Mouse (Mus musculus): ENCODE data around the gene Fuz.

Fuz gene

DNA sequence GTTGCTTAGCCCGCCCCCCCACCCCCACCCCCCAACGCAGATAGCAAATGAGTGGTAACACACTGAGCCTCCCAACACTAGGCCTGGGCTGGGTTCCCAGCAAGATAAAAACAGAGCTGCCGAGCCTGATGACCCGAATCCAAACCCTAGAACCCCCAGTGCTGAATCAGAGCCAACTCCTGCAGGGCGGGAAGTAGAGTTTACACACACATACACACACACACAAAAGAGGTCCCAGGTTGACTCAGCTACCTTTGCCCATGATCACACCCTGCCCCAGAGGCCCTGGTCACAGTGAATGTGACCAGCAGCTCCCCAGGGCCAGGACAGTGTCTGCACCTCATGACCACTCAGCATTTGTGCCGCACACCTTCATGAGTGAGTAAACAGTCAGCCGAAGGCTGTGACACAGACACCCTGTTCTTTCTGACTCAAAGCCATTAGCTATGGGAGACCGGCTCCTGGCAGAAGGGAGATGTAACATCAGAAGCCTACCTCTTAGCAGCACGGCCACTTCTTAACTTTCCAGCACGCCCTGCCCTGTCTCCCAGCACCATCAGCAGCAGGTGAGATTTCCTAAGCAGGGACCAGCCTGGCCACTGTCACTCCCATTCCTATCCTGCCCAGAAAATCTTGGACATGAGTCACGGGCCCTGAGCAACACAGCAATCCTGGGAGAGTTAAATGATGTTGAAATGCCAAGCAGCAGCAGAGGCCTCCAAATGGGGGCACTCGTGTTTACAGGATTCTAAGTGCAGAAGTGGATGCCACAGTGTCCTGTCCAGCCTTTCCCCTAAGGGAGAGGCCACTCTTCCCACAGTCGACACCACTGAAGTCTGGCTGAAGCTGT is 7.4 kb upstream of the Fuz start:
- no peak for DNase-seq (ENCODE audit: low spot score in 2 of 2)

DNA sequence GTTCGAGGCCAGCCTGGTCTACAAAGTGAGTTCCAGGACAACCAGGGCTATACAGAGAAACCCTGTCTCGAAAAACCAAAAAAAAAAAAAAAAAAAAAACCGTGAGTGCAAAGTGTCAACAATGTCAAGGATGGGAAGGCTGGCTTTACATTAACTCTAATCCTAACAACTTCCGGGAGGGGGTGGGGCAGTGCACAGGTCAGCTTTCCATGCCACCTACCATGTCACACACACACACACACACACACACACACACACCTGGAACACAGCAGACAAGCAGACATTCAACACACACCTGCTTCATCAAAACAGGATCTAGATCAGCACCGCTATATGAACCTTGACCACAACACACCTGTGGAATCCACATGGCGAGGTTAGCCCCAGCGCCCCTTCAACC is 5.7 kb upstream of the Fuz start:
- no peak for DNase-seq (ENCODE audit: low spot score in 2 of 2)

DNA sequence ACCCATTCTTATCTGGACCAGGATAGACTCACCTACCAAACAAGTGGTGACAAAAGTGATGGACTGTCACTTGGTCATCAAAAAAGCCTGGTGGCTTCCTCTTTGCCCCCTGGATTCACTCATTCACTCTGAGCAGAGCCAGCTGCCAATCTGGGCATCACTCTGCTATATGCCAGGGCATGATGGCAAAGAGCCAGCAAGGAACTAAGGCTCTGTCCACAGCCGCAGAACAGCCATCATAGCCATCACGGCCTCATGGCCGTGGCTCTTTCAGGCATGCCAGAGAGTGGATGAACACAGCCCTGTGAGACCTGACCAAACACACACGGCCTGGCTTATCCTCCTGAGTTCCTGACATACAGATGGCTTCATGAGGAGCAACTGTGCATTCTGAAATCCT is 5.1 kb upstream of the Fuz start:
- DNase-seq (ENCODE audit: low spot score in 2 of 2): no peak

DNA sequence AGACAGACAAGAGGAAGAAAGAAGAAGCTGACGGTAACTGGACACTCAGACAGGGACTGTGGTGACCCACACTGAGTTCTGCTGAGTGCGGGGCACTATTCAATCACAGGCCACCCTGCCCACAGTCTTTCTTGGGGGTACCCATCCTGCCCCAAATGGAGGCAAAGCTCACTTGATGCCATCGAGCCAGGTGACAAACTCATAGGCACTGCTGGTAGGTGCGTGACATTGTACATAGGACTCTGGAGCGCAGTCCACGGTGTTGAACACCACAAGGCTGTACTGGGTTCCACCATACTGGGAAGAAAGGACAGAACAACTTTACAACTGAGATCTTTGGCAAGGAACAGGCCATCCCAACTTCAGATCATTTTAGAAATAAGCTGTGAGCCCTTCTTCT is 4.3 kb upstream of the Fuz start:
- no peak for DNase-seq (ENCODE audit: low spot score in 2 of 2)

DNA sequence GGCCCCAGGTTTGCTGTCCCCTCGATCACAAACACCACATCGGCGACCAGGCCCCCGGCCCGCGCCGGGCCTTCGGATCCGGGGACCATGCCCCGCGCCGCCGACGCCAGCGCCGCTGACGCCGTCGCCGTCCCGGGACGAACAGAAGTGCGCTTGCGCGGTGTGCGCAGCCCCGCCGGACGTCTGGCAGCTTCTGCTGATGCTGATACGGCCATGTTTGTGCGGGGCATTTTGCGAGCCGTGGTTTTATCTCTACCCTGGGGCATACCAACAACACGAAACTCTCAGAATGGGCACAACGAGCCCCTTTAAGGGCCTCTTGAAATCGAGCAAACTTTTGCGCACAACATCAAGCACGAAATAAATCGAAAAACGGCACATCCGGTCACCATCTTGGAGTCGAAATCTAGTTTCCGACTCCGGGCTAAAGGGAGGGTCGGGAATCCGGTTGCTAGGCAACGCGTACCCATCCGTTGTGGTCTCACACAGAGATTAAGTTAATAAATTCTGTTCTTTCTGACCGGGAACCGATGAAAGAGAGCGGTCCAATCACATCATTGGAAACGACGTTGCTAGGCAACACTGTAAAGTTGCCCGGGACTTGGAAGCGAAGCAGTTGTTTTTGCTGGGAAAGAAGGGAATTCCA is 3.5 kb upstream of the Fuz start, which contains the start of gene Med25:
Gene Med25 (minus strand): TSS at position 437 of the 646 bp plus-strand sequence.
- DNase-seq (ENCODE audit: low spot score in 2 of 2): peak; percentile 90 to 97

DNA sequence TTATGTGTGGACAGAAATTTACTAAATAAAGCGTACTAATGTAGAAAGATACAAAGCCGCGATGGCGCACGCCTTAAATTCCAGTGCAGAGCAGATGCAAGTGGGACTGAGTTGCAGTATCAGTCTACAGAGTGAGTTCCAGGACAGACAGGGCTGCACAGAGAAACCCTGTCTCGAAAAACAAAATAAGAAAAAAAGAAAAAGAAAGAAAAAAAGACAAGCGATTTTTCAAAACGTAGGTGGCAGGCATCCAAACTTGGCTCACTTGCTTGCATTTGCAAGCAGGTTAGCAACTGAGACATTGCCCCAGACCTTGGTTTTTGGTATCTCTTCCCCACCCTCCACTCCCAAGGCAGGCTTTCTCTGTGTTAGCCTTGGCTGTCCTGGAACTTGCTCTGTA is 2.7 kb upstream of the Fuz start:
- DNase-seq (ENCODE audit: low spot score in 2 of 2): no peak

DNA sequence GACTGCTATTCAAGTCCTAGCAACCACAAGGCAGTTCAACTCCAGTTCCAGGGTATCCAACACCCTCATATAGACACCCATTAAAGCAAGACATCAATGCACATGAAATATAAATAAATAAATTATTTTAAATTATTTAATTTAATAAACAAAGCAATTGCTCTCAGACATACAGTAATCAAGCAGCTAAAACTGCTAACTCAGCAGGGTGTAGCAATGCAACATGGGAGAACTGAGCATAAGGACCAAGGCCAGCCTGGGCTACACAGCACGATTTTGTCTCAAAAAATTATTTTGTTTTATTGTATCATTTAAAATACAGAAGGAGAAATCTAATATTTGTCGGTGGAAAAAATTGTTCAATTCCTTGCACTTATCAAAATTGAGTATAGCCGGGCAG is 1.7 kb upstream of the Fuz start:
- DNase-seq (ENCODE audit: low spot score in 2 of 2): no peak

DNA sequence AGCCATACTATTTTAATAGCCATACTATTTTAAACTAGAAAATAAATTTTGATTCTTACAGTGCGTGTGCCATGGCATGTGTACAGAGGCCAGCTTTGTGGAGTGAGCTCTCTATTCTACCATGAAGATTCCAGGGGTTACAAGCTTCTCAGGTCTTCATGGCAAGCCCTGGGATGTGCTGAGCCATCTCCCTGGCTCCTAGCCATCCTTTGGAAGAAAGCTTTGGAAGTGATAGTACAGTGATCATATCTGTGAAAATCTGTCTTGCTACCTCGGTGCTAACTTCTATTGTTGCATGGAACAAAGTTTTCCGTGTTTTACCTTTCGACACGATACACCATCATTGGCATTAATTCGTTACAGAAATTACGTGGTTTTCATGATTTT is 680 bp upstream of the Fuz start:
- no peak for DNase-seq (ENCODE audit: low spot score in 2 of 2)

DNA sequence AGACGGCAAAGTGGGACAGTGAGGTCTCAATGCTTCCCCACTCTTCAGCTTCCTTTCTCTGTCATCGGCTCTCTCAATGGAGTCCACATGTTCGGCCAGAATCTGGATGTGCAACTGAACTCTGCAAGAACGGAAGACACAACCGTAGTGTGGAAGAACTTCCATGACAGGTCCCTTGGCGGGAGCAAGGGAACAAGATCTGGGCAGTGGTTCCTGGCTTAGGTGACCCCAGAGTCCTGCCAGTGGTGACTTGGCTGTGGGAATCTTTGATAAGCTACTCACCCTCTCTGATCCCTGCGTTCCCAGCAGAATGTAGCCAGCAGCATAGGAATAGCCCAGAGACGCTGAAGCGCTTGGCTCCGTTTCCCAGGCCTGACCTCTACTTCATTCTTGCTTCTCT is 620 bp downstream of the Fuz start:
- DNase-seq (ENCODE audit: low spot score in 2 of 2): no peak

DNA sequence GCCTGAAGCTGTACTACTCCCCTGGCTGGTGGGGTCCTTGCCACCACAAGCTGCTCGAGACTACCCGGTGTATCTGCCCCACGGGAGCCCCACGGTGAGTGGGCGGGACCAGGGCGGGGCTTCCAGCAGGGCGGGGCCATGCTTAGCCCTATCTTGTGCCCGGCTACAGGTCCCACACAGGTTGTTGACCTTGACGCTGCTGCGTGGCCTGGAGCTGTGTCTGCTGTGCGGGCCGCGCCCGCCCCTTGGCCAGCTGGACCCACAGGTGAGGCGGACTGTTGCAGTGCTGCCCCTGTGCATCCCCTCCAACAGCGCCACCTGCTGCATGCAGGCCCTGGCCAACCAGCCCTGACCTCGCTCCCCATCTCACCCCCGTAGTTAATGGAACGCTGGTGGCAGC is 2.7 kb downstream of the Fuz start:
- no peak for DNase-seq (ENCODE audit: low spot score in 2 of 2)

DNA sequence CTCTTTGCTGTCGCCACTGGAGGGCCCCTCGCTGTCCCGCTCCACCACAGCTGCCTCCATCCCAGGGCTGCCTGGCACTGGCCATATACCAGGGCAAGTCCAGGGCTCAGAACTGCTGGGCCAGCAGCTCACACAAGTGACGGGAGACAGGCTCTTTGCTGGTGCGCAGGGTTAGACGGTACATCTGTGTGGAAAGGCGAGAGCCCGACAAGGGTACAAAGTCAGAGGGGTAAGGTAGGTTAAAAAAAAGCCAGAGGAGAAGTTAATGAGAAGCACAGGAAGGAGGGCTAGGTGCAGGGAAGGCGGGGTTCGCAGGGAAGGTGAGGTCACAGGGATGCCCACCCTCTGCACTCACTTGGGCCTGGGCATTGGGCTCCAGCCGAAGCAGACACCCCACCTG is 4.8 kb downstream of the Fuz start:
- no peak for DNase-seq (ENCODE audit: low spot score in 2 of 2)

DNA sequence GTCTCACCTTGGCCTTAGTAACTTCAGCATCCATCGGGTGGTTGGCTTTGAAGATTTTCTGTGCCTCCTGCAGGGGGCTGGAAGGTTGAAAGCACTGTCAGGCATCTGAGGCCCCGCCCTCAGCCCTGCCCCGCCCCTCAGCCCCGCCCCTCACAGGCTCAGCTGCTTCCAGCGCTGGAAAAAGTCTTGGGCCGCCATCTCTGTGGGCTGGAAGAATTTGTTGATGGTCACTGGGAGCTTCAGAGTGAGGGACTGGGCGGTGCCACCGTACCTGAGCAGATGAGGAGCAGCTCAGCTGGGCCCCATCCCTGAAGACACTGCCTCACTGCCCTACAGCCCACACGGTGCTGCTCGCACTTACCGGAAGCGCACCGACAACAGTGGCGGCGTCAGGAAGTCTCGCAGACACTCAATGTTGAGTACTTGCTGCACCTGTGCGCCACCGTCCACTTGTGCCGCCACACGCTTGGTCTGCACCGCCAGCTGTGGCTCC is 5.4 kb downstream of the Fuz start:
- DNase-seq (ENCODE audit: low spot score in 2 of 2): no peak

DNA sequence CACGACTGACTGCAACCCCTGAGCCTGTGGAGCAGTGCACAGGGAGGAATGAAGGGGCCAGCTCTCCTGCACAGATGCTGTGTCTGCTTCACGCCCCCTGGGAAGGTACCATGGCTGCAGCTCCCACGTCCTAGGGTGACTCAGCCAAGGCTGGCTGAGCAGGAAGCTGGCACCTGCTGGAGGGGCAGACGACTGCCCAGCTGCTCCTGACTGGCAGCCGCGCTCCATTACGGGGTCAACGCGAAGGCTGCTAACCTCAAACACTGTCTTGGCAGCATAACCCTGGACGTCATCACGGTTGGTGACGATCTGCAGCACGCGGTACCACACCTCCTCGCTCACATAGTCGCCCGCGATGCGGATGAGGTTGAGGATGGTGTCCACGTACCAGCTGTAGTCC is 9.6 kb downstream of the Fuz start:
- peak; percentile 59 to 63 for DNase-seq (ENCODE audit: low spot score in 2 of 2)

DNA sequence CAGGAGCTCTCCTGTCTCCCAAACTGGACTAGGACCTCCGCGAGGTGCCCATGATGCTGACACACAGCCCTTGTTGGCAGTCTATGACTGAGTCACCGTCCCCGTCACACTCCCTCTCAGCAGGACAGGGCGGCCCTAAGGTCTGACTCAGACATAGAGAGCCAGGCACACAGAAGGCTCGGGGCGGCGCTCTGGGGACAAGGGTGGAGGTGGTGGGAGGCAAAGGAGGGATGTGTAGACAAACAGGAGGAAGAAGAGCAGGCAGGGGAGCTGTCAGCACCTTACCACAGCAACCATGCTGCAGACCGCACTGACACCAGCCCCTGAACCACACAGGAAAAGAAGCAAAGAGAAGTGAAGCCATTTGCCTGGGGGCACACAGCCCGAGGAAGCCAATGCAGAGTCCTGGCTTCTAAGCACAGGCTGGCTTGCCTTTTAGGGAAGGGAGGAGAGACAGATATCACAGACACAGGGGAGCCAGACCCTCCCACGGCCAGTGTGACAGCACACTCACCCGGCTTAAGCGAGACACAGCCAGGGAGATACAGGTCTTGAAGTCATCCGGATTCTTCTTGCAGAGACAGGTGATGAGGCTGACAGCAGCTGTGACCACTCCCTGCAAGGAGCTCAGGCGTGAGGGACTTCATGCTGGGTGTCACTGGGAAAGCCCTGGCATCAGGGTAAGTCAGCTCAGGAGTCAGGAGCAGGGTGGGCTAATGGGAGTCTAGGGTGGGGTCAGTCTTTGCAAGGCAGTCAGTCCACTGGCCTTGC is 13.0 kb downstream of the Fuz start:
- peak in 1 of 2 experiments; percentile 34 for DNase-seq (ENCODE audit: low spot score in 2 of 2)

DNA sequence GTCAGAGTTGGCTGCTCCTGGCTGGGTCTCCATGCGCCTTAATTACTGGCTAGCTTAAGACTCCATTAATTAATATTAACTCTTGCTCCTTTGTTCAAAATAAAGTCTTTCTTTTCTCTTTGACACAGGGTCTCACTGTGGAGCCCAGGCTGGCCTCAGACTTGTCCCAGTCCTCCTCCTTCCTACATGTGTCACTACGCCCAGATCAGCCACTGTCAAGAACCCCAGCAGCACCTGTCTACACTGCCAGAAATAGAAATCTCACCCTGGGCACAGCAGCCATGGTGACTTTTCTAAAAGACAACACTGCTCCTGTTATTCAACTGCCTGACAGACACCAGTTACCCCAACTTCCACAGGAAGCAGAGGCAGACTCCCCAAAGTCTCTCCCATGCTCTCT is 18.5 kb downstream of the Fuz start:
- DNase-seq (ENCODE audit: low spot score in 2 of 2): no peak

DNA sequence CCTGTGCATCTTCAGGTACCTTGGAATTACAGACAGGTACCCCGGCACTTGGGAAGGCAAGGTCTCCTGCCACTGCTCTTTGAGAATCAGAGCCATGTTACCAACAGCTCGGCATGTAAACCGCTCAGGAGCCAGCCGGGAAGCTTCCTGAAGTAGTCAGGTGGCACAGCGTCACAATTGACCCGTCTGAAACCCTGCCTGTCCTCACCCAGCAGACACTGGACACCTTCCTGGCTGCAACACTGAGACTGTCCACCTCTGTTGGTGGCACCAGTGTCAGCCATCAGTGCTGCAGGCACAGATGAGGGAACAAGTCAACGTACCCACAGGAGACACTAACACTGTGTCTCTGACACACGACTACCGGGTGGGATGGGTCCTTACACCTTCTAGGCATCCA is 19.4 kb downstream of the Fuz start:
- no peak for DNase-seq (ENCODE audit: low spot score in 2 of 2)

DNA sequence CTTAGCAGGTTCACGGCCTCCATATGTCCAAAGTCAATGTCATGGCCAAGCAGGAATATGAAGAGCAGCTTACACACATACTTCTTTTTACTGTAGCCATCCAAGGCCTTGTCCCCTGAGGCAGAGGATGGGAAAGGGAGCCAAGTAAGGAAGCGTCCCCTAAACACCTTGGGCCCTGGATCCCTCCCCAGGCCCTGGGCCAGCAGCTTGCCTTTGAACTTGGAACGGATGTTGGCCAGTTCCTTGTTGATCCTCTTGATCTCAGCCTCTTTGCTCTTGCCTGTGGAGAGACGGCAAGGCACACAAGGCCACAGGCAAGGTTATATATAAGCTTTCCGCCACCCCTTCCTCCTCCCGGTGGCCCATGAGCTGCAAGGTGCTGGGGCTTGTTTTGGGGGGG is 20.3 kb downstream of the Fuz start:
- no peak for DNase-seq (ENCODE audit: low spot score in 2 of 2)

DNA sequence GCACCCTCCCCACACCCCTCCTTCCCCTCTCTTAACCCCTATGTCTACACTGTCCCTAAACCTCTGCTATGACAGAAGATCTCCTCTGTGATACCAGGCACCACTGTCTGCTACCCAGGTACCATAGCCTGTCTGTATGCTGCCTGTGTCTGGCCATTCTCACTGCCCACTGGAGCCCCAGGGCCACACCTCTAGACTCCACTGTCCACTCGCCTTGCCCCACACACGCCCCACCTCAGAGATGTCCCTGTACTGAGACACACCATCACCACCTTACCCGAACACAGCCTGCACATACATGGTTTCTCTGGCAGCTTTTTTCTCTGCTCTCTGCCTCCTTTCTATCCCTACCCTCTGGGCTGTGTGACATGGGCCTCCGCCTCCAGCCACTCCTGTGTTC is 21.0 kb downstream of the Fuz start:
- no peak for DNase-seq (ENCODE audit: low spot score in 2 of 2)

DNA sequence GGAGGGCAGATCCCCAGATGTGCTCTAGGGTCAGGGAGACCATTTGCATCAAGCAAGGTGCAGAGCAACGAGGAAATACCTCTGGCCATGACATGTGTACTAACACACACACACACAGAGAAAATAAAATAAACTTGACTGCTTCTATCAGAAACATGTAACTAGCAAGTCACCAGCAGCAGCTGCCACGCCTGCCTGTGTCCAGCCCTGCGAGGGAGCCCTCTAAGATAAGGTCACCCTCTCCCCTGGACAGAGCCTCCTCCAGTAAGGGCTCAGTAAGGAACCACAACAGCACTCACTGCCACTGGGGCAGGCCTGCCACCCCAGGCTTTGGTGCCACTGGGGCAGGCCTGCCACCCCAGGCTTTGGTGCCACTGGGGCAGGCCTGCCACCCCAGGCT is 22.3 kb downstream of the Fuz start:
- DNase-seq (ENCODE audit: low spot score in 2 of 2): no peak

DNA sequence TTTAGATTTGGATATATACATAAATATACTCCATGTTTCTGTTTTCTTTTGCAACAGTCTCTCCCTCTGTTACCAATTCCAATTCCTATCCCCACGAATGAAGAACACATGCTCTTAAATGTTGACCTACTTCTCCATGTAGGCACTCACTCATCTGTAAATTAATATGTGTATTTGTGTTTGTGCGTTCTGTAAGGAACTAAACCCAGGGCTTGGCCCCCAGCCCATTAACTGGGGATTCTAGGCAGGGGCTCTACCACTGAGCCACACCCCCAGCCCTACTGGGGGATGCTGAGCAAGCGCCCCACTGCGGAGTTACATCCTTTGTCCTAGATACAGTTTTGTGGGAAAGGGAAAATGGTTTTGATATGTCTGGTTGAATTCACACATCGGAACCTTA is 23.2 kb downstream of the Fuz start:
- DNase-seq (ENCODE audit: low spot score in 2 of 2): no peak

DNA sequence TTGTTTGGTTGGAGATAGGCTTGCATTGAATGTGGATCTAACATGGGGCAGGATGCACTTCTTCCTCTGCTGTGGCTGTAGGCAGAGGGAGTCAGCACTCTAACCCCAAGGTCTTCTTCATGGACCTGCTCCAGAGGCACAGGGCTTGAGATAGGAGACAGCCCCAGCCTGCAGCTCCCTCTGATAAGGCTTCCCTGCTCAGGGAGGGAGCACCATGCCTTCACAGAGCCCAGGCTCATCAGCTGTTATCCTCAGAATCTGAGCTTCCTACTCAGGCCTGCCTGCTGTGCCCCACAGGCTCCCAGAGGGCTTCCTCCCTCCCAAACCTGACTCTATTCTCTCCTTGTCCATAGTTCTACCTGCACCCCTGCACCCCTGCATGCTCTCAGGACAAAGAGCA is 26.7 kb downstream of the Fuz start:
- DNase-seq (ENCODE audit: low spot score in 2 of 2): no peak

DNA sequence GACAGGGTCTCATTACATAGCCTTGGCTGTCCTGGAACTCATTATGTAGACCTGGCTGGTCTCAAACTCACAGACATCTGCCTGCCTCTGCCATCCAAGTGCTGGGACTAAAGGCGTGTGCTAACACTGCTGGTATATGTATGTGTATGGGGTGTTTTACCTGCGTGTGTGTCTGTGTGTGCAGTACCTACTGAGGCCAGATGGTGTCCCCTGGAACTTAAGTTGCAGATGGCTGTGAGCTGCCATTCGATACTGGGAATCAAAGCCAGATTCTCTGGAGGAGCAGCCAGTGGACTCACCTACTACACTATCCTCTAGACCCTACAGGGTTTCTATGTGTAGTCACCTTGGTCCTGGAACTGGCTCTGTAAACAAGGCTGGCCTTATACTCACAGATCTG is 29.6 kb downstream of the Fuz start:
- peak in 1 of 2 experiments; percentile 32 for DNase-seq (ENCODE audit: low spot score in 2 of 2)

DNA sequence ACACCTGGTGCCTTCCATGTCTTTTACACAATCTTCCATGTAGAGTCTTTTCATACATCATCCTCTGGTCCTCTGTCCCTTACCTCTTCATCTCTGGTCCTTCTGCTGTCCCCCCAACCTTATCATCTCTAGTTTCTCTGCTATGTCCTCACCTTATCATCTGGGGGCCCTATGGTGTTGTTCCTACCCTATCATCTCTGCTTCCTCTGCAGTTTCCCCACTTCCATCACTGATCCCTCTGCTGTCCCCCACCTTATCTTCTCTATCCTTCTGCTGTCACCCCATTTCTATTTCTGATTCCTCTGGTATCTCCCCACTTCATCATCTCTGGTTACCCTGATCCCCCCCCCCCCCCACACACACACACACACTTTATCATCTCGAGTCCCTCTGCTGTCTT is 32.7 kb downstream of the Fuz start:
- DNase-seq (ENCODE audit: low spot score in 2 of 2): no peak

All from right cerebral cortex, adult 2 months (tissue).